ENCODE assay signal across 20 mouse cellular contexts in the genomic region with DNA sequence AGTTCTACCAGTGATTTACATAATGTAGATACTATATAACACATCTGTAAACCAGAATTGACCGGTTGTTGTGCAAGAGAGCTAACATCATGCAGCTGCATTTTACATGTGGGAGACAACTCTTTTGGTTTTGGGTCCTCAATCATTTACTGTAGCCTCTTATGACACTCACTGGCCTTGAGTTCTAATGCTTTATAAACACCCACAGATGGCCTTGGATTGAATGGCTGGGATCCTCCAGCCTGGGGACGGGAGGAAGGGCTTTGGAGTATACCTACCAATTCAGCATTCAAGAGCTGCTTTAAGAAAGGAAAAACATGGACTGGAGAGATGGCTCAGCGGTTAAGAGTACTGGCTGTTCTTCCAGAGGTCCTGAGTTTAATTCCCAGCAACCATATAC. TPM values are rescaled to one million over a fixed set of nuclear protein-coding genes. Genes with fewer than 3 reads are reported as not detected.
DNase-seq lines count a peak whose midpoint lies in the region; ATAC-seq and TF ChIP-seq lines count a peak whose summit lies in the region.
"Had no signal": no experiment of that assay in that cellular context is flagged by ENCODE, and none has a peak within 500 bp of the region (broad histone marks: within the 10 kb centered on the region; RNA-seq: fewer than 3 reads in every experiment).

No protein-coding gene starts in this region.

- ATAC-seq in heart, embryonic 13.5 days (ENCODE audit: extremely low read depth, insufficient number of reproducible peaks, low FRiP score, low TSS enrichment) = no peak
- ATAC-seq in intestine, embryonic 15.5 days = no peak
- no peak for ATAC-seq in limb, embryonic 14.5 days (ENCODE audit: low FRiP score, low read depth)
- no peak for ATAC-seq in forebrain, embryonic 14.5 days
- ATAC-seq: CD4-positive, CD25-positive, alpha-beta regulatory T cell, adult 4 months; hindbrain, embryonic 16.5 days had no signal

- no peak for TF ChIP-seq POLR2A in limb, embryonic 14.5 days (IDR thresholded peaks at IDR 0.05; ENCODE audit: borderline replicate concordance, extremely low read depth, insufficient read depth, insufficient read length)

- H3K27ac ChIP-seq in heart, embryonic 13.5 days (replicated peaks) = peak overlapping the region; percentile 46
- peak overlapping the region; percentile 55 for H3K27ac ChIP-seq in layer of hippocampus, adult 2 months
- peak overlapping the region; percentile 56; the same call in 1 of the 2 replicates for H3K27ac ChIP-seq in intestine, embryonic 15.5 days
- H3K27ac ChIP-seq in limb, embryonic 14.5 days (replicated peaks; ENCODE audit: low read depth, low read length) = peak overlapping the region; percentile 39; the same call in 1 of the 2 replicates
- H3K27ac ChIP-seq in forebrain, embryonic 14.5 days (ENCODE audit: low read depth, low read length) = no peak overlapping the region
- H3K27ac ChIP-seq: midbrain, embryonic 10.5 days; neural tube, embryonic 15.5 days had no signal

- peaks cover 4% of the 10 kb centered on the region; the same call in 1 of the 2 replicates for H3K4me1 ChIP-seq in heart, embryonic 13.5 days
- H3K4me1 ChIP-seq in intestine, embryonic 15.5 days (replicated peaks) = peaks cover 9% of the 10 kb centered on the region; the same call in 1 of the 2 replicates
- peaks cover 5% of the 10 kb centered on the region; the same call in 1 of the 2 replicates for H3K4me1 ChIP-seq in limb, embryonic 14.5 days (ENCODE audit: control insufficient read depth, insufficient read depth, low read length)
- no peaks in the 10 kb centered on the region for H3K4me1 ChIP-seq in forebrain, embryonic 14.5 days (ENCODE audit: control insufficient read depth, insufficient read depth, low read length)
- H3K4me1 ChIP-seq: neural tube, embryonic 15.5 days had no signal

- no peaks in the 10 kb centered on the region for H3K9me3 ChIP-seq in heart, embryonic 13.5 days
- H3K9me3 ChIP-seq in intestine, embryonic 15.5 days = no peaks in the 10 kb centered on the region
- H3K9me3 ChIP-seq in limb, embryonic 14.5 days (ENCODE audit: control insufficient read depth, low read length) = no peaks in the 10 kb centered on the region
- no peaks in the 10 kb centered on the region for H3K9me3 ChIP-seq in forebrain, embryonic 14.5 days (replicated peaks; ENCODE audit: control insufficient read depth, low read length)
- H3K9me3 ChIP-seq: midbrain, embryonic 10.5 days; neural tube, embryonic 15.5 days; stomach, embryonic 15.5 days had no signal

- TF ChIP-seq CTCF in layer of hippocampus, adult 2 months (conservative IDR thresholded peaks at IDR 0.05) = no peak

- no peak overlapping the region for H3K9ac ChIP-seq in heart, embryonic 13.5 days
- no peak overlapping the region for H3K9ac ChIP-seq in intestine, embryonic 15.5 days
- no peak overlapping the region for H3K9ac ChIP-seq in limb, embryonic 14.5 days (ENCODE audit: low read depth, low read length, severe bottlenecking)
- H3K9ac ChIP-seq in forebrain, embryonic 14.5 days (ENCODE audit: low read length) = no peak overlapping the region
- H3K9ac ChIP-seq: neural tube, embryonic 15.5 days; stomach, embryonic 15.5 days had no signal

- H3K36me3 ChIP-seq in heart, embryonic 13.5 days = no peaks in the 10 kb centered on the region
- no peaks in the 10 kb centered on the region for H3K36me3 ChIP-seq in intestine, embryonic 15.5 days
- H3K36me3 ChIP-seq in limb, embryonic 14.5 days (ENCODE audit: control insufficient read depth, insufficient read depth, low read length) = no peaks in the 10 kb centered on the region
- no peaks in the 10 kb centered on the region for H3K36me3 ChIP-seq in forebrain, embryonic 14.5 days (ENCODE audit: control insufficient read depth, insufficient read depth, low read length)
- H3K36me3 ChIP-seq: midbrain, embryonic 10.5 days; neural tube, embryonic 15.5 days; stomach, embryonic 15.5 days had no signal

- H3K27me3 ChIP-seq in heart, embryonic 13.5 days (replicated peaks) = no peaks in the 10 kb centered on the region; the same call in 1 of the 2 replicates
- no peaks in the 10 kb centered on the region for H3K27me3 ChIP-seq in intestine, embryonic 15.5 days (replicated peaks)
- H3K27me3 ChIP-seq in limb, embryonic 14.5 days (ENCODE audit: control insufficient read depth, insufficient read depth, low read length) = no peaks in the 10 kb centered on the region
- no peaks in the 10 kb centered on the region for H3K27me3 ChIP-seq in forebrain, embryonic 14.5 days (replicated peaks; ENCODE audit: control insufficient read depth, insufficient read depth, low read length)
- H3K27me3 ChIP-seq: neural tube, embryonic 15.5 days; stomach, embryonic 15.5 days had no signal

- H3K4me2 ChIP-seq in heart, embryonic 13.5 days = no peak overlapping the region
- H3K4me2 ChIP-seq in intestine, embryonic 15.5 days (replicated peaks) = no peak overlapping the region
- no peak overlapping the region for H3K4me2 ChIP-seq in limb, embryonic 14.5 days (replicated peaks; ENCODE audit: low read depth, low read length, severe bottlenecking)
- H3K4me2 ChIP-seq in forebrain, embryonic 14.5 days (ENCODE audit: low read length) = no peak overlapping the region
- H3K4me2 ChIP-seq: neural tube, embryonic 15.5 days; stomach, embryonic 15.5 days had no signal

- H3K4me3 ChIP-seq in heart, embryonic 13.5 days = no peak overlapping the region
- H3K4me3 ChIP-seq in layer of hippocampus, adult 2 months = no peak overlapping the region
- H3K4me3 ChIP-seq in intestine, embryonic 15.5 days (replicated peaks) = no peak overlapping the region
- H3K4me3 ChIP-seq in limb, embryonic 14.5 days (replicated peaks; ENCODE audit: low read length) = no peak overlapping the region
- H3K4me3 ChIP-seq in forebrain, embryonic 14.5 days (ENCODE audit: low read depth, low read length) = no peak overlapping the region
- H3K4me3 ChIP-seq: midbrain, embryonic 10.5 days; neural tube, embryonic 15.5 days; stomach, embryonic 15.5 days had no signal

- no peak for DNase-seq in heart, postnatal 4 days
- DNase-seq in layer of hippocampus, adult 2 months (ENCODE audit: low spot score in 2 of 2) = no peak
- DNase-seq in layer of hippocampus, adult 9-11 months = no peak
- DNase-seq in limb, embryonic 14.5 days (ENCODE audit: low spot score) = no peak
- no peak for DNase-seq in forebrain, embryonic 14.5 days (ENCODE audit: low spot score)
- DNase-seq: cerebellum, adult 11 months; cerebellum, postnatal 25 days; gastrocnemius, postnatal 25 days; liver; spleen, adult 18-20 months; thymus, postnatal 25 days had no signal

- WGBS in heart, embryonic 13.5 days = 68% methylated on average over 3 of the region's 3 CpGs
- 55% methylated on average over 3 of the region's 3 CpGs for WGBS in intestine, embryonic 15.5 days
- WGBS in limb, embryonic 14.5 days = 70% methylated on average over 3 of the region's 3 CpGs
- WGBS in forebrain, embryonic 14.5 days = 80% methylated on average over 3 of the region's 3 CpGs

RNA-seq across cellular contexts. Expression of a gene that starts 5.9 kb away (rescaled TPM):
- 4.5 and 4.9 TPM in 2 replicates for polyA plus RNA-seq in heart, embryonic 13.5 days (2015; fragmentation: Nextera tagmentation; extraction: Ambion mirVana)
- total RNA-seq in heart, postnatal 4 days (2021) = 10 to 100 TPM; 13.8 to 14.2 TPM
- total RNA-seq in layer of hippocampus, adult 2 months (2021) = 100 to 1,000 TPM; 147 to 150 TPM
- 4.1 and 4.2 TPM in 2 replicates for polyA plus RNA-seq in intestine, embryonic 15.5 days (2015; fragmentation: Nextera tagmentation; extraction: Ambion mirVana)
- polyA plus RNA-seq in limb, embryonic 14.5 days (2012; rRNA removed) = 1.1 and 1.4 TPM in 2 replicates
- polyA plus RNA-seq in limb, embryonic 14.5 days (2014; fragmentation: Nextera tagmentation; extraction: Ambion mirVana) = 3.9 and 4.1 TPM in 2 replicates
- 12.4 and 18.4 TPM in 2 replicates for polyA plus RNA-seq in forebrain, embryonic 14.5 days (2014; fragmentation: Nextera tagmentation; extraction: Ambion mirVana)

RNA-seq across cellular contexts. Expression of a gene that starts 34.7 kb away (rescaled TPM):
- polyA plus RNA-seq in heart, embryonic 13.5 days (2015; fragmentation: Nextera tagmentation; extraction: Ambion mirVana) = 7.2 and 7.6 TPM in 2 replicates
- 1 to 10 TPM; 9.0 to 9.4 TPM for total RNA-seq in heart, postnatal 4 days (2021)
- total RNA-seq in layer of hippocampus, adult 2 months (2021) = 10 to 100 TPM; 11.3 to 12.8 TPM
- 9.3 and 9.4 TPM in 2 replicates for polyA plus RNA-seq in intestine, embryonic 15.5 days (2015; fragmentation: Nextera tagmentation; extraction: Ambion mirVana)
- 13.5 and 14.5 TPM in 2 replicates for polyA plus RNA-seq in limb, embryonic 14.5 days (2012; rRNA removed)
- 12.3 and 13.4 TPM in 2 replicates for polyA plus RNA-seq in limb, embryonic 14.5 days (2014; fragmentation: Nextera tagmentation; extraction: Ambion mirVana)
- polyA plus RNA-seq in forebrain, embryonic 14.5 days (2014; fragmentation: Nextera tagmentation; extraction: Ambion mirVana) = 10.4 and 12.8 TPM in 2 replicates

RNA-seq across cellular contexts. Expression of a gene that starts 48.8 kb away (rescaled TPM):
- not detected in 2 replicates for polyA plus RNA-seq in heart, embryonic 13.5 days (2015; fragmentation: Nextera tagmentation; extraction: Ambion mirVana)
- not detected for total RNA-seq in heart, postnatal 4 days (2021)
- 10 to 100 TPM; 63.9 to 65.4 TPM for total RNA-seq in layer of hippocampus, adult 2 months (2021)
- polyA plus RNA-seq in intestine, embryonic 15.5 days (2015; fragmentation: Nextera tagmentation; extraction: Ambion mirVana) = not detected in 2 replicates
- polyA plus RNA-seq in limb, embryonic 14.5 days (2012; rRNA removed) = 0.21 and 0.36 TPM in 2 replicates
- not detected in 2 replicates for polyA plus RNA-seq in limb, embryonic 14.5 days (2014; fragmentation: Nextera tagmentation; extraction: Ambion mirVana)
- polyA plus RNA-seq in forebrain, embryonic 14.5 days (2014; fragmentation: Nextera tagmentation; extraction: Ambion mirVana) = 4.6 and 6.4 TPM in 2 replicates
- total RNA-seq: gastrocnemius, postnatal 25 days; MEL had no signal
- polyA plus RNA-seq: CD4-positive, CD25-positive, alpha-beta regulatory T cell, adult 4 months; heart, embryonic 16.5 days; stomach, embryonic 15.5 days had no signal
